Mouse (Mus musculus) right cerebral cortex, postnatal 14 days (tissue): ENCODE measurements at regions not wholly inside any gene's neighbourhood (a gene's known extent, or its start where the extent isn't known, plus 50 kb on each side); places are given as distances from the start of the nearest gene placed in this dataset.

Experiments
- DNase-seq: peaks from one replicate; pipeline ENCODE4 v3.0.0; 2022

GRCm38 (mm10) chr1:76786871-76787270 is 728.0 kb downstream of the Epha4 start:
- no peak for DNase-seq

GRCm38 (mm10) chr1:76793438-76793837 is 721.5 kb downstream of the Epha4 start:
- no peak for DNase-seq

- no peak for DNase-seq
These were observed 695.0 kb downstream of the Epha4 start for GRCm38 (mm10) chr1:76819906-76820305.

DNA sequence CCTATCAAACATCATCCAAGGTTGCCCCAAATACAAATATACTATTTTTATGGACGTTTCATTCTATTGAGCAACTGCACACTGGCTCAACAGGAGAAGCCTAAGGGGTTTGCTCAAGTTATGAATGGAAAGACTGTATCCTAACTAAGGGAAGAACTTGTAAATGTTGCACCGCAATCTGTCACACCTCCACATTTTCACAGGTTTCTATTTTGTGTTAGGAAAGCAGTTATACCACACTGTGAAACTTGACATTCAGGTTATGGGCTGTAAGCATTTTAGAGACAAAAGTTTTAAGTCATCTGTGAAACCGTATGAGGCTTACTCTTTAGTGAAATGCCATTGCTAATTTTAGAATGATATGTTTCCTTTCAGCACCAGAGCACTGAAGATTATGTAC is 693.3 kb downstream of the Epha4 start:
- no peak for DNase-seq

DNA sequence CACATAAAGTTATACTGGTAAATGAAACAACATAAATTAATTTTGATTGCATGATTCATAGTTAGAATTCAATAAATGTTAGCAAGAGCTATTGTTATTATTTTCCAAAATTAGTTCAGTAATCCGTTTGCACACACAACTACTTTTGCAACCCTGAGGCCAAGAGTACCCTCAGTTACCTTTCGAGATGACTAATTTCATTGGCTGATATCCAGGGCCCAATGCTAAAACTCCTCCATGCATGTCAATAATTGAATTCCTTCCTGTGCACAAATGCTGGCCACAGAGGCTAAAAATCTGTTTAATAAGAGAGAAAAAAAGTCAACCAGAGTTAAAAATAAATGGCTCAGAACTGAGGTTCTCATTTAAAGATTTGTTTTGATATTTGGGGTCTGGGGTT is 685.2 kb downstream of the Epha4 start:
- no peak for DNase-seq

GRCm38 (mm10) chr1:76832311-76832710 is 682.6 kb downstream of the Epha4 start:
- no peak for DNase-seq

- DNase-seq: no peak
These were observed 679.7 kb downstream of the Epha4 start for GRCm38 (mm10) chr1:76835028-76835683.

DNA sequence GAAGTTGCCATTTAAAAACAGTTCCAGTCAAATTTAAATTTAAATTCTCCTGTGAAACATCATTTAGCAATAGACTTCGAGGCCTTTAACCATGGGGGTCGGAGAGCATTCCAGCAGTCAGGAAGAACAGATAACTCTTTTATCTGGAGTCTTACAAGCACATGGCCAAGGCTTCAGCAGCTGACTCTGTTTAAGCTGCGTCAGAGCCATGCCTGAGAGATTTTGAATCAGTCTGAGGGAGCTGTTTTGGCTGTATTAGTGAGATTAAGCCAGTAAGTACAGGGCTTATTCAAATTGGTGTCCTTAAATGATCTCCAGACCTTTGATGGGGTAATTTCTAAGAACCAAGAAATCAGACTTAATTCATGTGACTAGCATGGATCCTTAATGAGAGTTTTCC is 665.5 kb downstream of the Epha4 start:
- no peak for DNase-seq

DNA sequence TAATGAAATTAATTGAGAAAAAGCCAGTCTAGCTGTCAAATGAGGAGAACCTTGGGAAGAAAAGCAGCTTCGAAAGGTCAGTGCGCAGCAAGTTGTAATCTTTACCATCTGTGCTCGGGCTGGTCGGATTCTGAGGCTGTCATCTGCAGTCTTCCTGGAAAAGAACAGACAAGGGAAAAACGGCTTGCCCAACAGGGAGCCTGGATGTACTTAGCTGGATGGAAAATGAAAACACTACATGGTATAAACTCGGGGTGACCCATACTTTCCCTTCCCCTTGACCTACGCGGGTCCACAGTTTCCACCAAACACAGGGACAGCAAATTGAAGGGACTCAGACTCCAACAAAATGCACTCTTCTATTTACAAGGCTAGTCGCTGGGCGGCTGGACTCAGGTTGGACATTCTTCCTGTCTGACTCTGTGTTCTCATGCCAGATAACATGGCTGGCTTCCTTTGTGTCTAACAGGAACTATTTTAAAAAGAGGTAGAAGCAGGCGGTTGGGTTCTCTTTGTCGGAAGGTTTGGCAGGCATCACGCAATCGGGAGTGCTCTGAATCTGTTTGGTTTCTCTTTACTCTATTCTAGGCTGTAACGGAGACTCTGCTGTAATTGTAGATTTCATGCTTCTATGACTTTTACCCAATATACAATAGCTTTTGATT is 648.5 kb downstream of the Epha4 start:
- no peak for DNase-seq

DNA sequence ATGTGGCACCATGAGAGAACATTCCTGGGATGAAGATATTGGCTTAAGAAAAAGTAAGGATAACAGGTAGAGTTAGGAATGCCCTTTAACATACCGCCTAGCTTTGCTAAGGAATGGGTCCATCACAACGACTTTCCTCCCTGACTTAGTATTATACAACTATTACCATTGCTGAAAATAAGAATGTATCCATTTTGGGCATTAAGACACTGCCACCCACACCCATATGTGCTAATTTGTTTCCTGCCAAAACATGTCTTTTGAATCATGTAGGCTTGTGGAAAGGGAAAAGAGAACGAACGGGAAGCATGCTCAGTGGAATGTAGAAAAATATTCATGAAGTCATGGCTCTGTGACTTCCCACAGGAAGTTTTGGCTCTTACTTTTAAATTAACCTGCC is 641.7 kb downstream of the Epha4 start:
- no peak for DNase-seq

DNA sequence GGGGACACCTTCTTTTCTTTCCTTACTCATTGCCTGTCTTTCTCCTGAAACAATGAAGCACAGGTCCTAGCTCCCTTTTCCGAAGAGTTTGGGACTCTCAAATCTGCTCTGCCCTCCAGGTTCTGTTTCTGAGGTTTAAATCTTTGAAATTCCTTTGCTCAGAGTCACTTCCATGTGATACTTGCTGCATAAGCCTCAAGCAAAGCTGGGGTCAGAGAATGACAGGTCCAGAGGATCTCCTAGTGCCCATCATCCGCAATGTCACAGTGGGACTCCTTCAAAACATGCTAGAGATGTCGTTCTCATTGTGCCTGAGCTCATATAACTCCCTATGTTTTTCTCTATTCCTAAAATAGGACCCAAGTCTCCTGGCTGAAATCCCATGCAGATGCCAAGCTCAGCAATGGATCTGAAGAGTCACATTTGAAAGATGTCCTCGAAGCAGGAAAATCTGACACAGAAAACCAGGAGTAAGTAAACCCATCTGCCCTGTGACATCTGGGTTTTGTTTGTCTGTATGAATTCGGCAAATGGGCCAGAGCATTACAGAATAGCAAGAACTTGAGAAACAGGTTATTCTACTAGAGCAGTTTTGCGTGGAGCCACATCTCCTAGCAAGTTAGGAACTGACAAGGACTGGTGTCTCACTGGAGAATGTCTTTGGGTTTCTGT is 634.6 kb downstream of the Epha4 start:
- no peak for DNase-seq

DNA sequence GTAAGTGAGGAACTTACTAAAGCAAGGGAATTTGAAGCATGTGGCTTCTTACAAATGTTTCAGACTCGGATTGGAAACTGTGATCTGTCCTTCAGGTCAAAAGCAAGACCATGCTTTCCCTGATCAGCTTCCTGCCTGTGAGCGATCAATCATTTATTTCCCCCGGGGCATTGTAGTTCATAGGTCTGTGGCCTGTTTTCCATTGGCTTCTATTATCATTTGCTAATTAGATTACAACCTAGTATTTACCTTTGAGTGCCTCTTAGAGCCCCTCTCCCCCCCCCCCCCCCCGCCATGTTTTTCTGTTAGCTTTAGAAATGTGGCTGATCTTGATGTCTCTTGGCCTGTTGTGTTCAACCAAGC is 634.1 kb downstream of the Epha4 start:
- DNase-seq: no peak

GRCm38 (mm10) chr1:76896152-76896864 is 618.6 kb downstream of the Epha4 start:
- no peak for DNase-seq

DNA sequence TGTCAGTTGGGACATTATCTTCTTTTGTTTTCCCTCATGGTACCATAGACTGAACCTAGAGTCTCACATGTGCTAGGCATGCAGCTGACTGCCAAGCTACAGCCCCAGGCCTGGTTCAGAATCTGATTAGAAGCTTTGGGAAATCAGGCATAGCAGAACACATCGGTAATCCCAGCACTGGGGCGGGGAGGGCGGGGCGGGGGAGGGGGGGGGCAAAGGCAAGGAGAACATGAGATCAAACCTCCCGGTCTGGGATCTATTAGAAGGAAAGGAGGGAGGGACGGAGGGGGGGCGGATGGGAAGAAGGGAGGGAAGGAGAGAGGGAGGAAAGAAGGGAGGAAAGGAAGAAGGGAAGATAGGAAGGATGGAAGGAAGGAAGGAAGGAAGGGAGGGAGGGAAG is 617.5 kb downstream of the Epha4 start:
- DNase-seq: no peak

- no peak for DNase-seq
These were observed 603.4 kb downstream of the Epha4 start for GRCm38 (mm10) chr1:76911472-76911871.

GRCm38 (mm10) chr1:76919541-76919940 is 595.3 kb downstream of the Epha4 start:
- no peak for DNase-seq

GRCm38 (mm10) chr1:76920634-76921033 is 594.3 kb downstream of the Epha4 start:
- no peak for DNase-seq

DNA sequence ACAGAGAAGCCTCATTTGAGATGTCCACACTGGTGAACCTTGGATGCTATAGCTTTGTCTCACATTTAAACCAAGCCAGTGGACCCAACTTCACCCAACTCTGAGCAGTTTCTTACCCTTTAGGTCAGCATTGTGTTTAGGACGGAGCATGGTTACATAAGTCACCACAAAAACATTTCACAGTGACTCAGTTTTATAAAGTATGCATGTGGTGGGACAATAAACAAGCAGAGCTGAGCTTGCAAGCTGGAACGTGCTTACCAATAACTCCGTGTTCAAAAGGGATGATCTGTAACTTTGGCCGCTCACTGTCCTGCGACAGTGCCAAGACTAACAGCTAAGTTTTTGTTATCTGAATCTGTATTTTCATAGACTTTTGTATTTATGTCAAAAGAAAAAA is 587.8 kb downstream of the Epha4 start:
- no peak for DNase-seq

GRCm38 (mm10) chr1:76928035-76928434 is 586.9 kb downstream of the Epha4 start:
- DNase-seq: no peak

- no peak for DNase-seq
These were observed 581.4 kb downstream of the Epha4 start for GRCm38 (mm10) chr1:76933460-76933859.

GRCm38 (mm10) chr1:76942730-76943129 is 572.2 kb downstream of the Epha4 start:
- no peak for DNase-seq

DNA sequence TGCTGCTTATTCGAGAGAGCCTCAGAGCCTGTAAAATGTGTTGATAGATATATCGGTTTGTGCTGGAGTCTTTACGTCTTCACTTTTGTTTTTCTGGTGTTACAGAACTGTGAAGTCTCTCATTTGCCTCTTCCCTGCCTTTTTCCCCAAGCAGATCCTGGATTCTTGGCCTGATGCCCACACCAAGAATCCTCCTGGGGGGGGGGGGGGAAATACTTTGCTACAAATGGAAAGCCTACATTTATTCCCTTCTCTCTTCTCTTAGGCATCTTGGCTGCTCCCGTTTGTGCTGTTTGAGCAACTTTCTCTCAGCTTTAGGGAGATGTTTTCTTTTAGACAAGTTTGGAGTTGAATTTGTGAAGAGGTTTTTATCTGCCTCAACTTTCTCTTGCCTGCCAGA is 570.8 kb downstream of the Epha4 start:
- DNase-seq: no peak

GRCm38 (mm10) chr1:76955031-76955430 is 559.9 kb downstream of the Epha4 start:
- DNase-seq: no peak

DNA sequence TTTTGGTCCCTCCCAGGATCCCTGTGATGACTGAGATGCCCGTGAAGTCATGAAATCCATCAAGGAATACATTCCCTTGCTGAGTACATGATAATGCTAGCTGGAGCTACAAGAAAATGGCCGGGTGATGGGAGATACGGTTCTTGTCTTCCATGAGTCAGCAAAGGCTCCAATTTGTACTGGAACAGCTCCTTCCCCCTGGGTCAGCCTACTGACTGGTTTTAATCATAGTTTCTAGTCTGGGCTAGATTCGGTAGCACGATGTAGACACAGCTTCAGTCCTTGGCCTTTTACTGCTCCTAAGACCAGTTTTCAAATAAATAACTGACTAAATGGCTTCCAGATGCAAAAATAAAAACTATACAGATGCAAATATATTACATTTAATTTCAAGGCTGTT is 557.5 kb downstream of the Epha4 start:
- no peak for DNase-seq
